Mouse (Mus musculus) thymus, postnatal 25 days (tissue): ENCODE results near the gene Fgd6.

Source experiments
- DNase-seq: peaks from one replicate; pipeline ENCODE4 v3.0.0; 2022

Fgd6 gene

DNA sequence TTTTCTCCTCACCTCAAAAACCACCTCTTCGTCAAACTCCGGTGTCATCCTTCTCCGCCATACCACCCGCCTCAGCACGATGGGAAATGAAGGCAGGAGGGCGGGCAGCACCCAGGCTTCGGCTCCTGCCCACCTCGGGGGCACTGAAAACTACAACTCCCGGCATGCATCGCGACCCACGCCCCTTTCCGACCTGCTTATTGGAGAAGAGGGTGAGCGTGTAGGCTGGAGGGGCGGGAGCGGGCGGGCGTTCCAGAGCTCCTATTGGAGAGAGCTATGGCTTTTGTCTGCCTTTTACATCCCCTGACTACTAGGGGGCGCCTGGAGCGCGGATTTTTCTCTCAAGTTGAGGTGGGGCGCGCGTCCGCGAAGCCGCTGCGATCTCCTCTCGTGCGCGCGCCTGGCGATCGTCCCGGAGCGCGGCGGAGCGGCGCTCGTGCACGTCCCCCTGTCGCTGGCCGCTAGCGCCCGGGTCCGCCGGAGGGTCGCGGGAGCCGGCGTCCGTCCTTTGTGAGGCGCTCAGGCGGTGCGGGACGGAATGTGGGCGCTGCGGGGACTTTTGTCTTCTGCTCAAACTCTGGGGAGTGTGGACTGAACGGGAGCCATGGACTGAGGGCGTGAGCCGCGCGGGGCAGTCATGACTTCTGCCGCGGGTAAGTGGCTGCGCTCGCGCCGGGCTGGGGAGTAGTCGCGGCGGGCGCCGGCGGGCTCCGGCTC lies at the start of gene Fgd6, which contains the start of gene Vezt:
Fgd6 (plus strand) TSS at position 344 of the 717 bp plus-strand sequence.
Vezt (minus strand) TSS at position 160 of the 717 bp plus-strand sequence.
- peak; percentile 99 for DNase-seq

- no peak for DNase-seq
Measured at GRCm38 (mm10) chr10:93994136-93994535, 41.7 kb upstream of the Fgd6 start.

DNA sequence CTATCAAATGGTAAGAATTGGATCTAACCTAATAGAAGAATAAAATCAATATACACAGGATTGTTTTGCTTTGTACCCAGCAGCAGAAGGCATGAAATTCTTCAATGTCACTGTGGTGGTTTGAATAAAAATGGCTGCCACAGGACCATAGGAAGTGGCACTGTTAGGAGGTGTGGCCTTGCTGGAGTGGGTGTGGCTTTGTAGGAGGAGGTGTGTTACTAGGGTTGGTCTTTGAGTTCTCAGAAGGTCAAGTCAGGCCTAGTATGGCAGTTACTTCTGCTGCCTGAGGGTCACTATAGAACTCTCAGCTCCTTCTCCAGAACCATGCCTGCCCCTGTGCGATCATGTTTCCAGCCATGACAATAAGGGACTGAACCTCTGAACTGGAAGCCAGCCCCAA lies 40.7 kb upstream of the Fgd6 start:
- DNase-seq: no peak

DNA sequence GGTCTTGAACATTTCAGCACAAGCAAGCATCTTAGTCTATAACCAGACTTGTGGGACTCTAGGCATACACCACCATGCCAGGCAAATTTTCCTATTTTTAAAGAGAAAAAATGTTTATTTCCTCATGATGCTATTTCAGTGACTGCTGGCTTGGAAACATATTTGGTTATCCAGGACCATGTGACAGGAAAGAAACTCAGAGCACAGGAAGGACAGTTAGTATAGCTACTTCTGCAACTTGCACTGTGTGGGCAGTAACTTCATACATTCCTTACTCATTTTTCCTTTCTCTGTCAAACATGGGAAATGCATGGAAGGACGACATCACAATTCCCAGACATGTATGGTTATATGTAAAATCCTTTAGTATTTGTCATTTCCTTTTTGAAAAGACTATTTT lies 36.4 kb upstream of the Fgd6 start:
- no peak for DNase-seq

DNA sequence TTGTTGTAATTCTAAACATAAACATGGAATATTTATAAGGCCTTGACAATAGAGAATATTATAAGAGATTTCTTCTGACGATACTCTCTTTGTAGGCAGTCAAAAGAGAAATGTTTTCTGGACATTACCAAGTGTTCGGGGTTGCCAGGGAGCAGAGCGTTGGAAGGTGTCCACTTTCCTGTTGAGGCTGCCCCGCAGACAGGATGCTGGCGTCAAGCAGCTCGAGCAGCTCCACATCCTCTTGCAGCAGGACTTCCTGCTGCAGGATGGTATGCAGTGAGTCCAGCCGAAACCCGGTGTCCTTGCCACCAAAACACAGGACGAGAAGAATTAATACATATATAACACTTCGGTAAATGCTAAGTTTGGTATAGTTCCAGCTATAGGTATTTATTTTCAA lies 35.6 kb upstream of the Fgd6 start:
- no peak for DNase-seq

GRCm38 (mm10) chr10:94008356-94008755 lies 27.4 kb upstream of the Fgd6 start:
- no peak for DNase-seq

GRCm38 (mm10) chr10:94009991-94010679 lies 25.7 kb upstream of the Fgd6 start:
- DNase-seq: no peak

DNA sequence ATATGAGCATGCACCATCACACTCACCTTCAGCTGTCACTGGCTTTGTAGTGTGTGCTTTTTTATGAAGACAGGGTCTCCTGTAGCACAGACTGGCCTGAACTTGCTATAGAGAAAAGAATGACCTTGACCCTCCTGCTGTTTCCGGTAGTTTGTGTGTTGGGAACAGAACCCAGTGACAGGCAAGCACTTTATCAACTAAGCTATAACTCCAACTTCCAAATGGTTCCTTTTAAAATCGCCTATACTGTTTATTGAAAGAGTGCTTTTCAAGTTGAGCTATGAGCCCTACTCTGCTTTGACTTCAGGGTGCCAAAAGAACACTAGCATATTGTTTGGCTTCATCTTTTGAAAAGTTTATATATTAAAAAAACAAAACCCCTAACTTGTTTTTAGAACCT lies 24.8 kb upstream of the Fgd6 start:
- no peak for DNase-seq

DNA sequence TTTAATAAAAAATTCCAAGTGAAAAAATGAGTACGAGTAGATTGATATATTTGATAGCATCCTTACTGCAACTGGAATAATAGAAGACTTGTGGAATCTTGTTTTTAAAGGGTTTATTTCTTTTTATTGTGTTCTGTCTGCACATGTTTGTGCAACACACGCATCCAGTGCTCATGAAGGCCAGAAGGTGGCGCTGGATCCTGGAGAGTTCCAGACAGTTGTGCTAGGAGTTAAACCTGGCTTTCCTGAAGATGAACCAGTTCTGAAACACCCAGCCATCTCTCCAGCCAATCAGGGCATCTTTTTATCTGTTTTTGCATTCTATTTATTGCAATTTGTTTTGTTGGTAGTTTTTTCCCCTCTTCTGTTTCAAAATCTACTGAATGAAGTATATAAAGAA lies 22.6 kb upstream of the Fgd6 start:
- peak; percentile 55 for DNase-seq

DNA sequence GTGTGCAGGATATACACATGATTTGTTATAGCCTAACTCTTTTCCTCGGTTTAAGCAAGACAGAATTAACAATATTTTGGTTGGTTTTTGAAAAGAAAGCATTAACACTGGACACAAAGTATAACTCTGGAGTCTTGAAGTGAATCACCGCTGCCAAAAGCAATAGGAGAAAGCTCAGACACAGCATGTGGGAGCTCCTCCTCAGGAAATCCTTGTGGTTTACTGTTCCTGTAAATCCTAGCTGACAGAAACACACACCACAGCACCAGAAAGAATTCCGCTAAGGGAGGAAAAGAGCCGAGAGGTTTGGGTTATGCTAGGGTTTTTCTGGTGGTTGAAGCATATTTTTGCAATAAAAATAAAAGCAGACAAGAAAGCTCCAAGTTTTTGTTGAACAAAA lies 21.6 kb upstream of the Fgd6 start:
- no peak for DNase-seq

GRCm38 (mm10) chr10:94017455-94017854 lies 18.3 kb upstream of the Fgd6 start:
- DNase-seq: no peak

GRCm38 (mm10) chr10:94020587-94020986 lies 15.2 kb upstream of the Fgd6 start:
- no peak for DNase-seq

DNA sequence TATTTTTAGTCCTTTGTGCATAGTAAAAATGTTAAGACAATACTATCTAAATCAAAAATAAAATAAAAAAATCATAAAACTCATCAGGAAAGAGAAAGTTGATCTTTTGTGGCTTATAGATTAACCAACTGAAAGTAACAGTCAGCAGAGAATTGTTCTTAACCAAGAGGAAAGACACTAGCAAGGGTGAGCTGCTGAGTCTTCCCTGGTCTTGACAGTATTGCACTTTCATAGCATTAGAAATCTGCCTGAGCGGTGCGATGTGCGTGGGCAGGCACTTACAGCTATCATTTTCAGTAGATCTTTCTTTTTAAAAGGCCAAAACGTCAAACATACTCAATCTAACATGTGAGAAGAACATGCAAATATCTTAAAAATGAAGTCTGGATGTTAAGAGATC lies 14.7 kb upstream of the Fgd6 start:
- DNase-seq: no peak

DNA sequence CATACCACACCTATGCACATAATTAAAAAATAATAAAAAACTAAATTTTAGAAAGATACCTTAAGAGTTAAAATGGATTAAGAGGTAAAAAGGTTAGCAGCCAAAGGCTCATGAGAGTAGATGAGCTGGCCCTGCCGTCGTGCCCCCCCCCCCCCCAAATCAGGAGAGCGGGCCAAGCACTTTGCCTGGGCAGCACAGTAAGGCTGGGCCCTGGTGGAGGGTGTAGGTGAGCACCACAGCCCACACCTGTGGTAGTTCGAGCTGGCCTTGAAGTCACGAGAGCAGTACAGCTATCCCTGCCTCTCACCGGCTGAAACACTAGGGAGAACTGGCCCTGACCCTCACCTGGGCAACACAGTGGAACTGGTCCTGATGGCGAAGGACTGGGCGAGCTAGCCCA lies 10.7 kb upstream of the Fgd6 start:
- no peak for DNase-seq

GRCm38 (mm10) chr10:94028493-94028892 lies 7.3 kb upstream of the Fgd6 start:
- no peak for DNase-seq

DNA sequence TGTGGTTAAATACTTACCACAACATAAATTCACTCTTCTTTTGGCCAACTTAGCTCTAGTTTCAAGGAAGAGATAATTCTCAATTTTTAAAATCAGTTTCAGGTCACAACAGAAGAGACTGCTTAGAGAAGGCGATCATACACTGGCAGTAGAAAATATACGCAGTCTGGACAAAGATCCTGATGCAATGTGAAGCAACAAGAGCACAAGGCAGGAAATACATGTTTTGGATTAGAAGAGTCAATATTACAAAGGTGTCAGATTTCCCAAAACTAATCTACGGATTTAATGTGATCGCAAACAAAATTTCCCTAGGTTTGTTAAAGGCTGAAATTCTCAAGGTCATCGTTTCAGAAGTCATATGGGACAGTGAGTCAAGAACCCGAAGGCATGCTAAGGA lies 4.6 kb upstream of the Fgd6 start:
- DNase-seq: no peak

- no peak for DNase-seq
Measured at GRCm38 (mm10) chr10:94034876-94035657, 734 bp upstream of the Fgd6 start.

GRCm38 (mm10) chr10:94036375-94036758 lies 566 bp downstream of the Fgd6 start:
- no peak for DNase-seq

DNA sequence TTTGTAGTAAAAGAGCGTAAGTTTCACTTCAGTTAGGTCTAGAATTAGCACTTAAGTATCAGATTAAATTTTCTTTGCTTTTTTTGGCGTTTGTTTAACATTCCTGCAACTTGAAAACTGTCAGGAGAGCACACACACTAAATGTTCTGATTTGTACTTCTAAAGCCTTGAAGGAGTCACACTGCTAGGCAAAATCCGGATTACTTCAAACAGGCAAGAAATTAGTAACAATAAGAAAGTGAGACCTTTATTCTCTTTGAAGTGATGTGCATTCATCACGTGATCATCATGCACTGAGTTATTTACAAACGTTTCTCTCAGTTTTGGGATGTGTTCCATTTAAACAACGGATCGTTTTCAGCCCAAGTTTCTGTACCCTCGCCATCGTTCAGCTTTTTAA lies 1.4 kb downstream of the Fgd6 start:
- no peak for DNase-seq

DNA sequence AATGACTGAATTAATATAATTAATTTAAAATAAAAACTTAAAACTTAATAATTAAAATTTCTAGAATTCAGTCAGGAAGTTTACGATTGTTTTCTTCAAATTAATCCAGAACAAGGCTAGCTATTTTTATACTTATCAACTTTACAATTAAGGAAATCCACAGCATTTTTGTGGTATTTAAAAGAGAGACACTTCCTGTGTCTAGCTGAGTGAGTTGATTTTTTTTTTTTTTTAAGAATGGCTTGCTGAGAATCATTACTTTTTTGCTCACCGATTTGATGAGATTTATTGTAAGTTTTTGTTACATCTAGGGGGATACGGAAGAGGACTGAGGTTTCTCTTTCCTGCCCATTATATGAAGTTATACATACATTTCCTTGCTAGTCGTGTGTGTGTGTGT lies 1.8 kb downstream of the Fgd6 start:
- DNase-seq: no peak

DNA sequence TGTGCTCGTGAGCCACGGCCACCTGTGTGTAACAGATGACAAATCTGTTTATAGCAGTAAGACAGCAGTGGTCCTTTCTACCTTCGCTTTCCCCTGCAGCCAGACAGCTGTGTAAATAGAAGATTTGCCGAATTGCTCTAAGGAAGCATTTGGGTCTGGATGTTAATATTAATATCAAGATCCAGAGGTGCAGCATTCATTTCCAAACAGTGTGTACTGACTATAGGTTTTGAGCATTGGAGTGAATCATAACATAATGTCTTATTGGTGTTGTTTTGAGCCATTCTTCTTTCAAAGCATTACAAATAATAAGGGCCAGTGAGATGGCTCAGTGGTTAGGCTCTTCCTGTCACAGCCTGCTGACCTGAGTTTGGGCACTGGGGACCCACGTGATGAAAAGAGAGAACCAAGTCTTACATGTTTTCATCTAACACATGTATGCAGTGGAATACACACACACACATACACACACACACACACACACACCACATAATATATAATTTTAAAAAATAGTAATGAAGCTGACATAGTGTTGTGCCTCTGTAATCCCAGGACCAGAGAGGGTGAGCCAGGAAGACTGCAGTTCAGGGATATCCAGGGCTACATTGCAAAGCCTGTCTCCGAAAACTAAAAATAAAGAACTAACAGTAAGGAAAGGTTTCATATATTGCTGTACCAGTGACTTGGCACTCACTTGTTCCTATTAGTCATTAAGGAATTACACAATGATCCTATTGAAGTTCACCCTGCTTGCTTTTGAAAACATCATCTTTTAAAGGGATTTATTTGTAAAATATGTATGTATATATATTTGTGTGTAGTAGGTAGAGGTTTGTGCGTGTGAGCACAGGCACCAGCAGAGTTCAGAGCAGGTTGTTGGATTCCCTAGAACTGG lies 2.8 kb downstream of the Fgd6 start:
- DNase-seq: no peak

GRCm38 (mm10) chr10:94043908-94044307 lies 8.1 kb downstream of the Fgd6 start:
- DNase-seq: no peak

GRCm38 (mm10) chr10:94045301-94045700 lies 9.5 kb downstream of the Fgd6 start:
- DNase-seq: no peak
